Mouse (Mus musculus): ENCODE data around the gene Hcfc1r1. TPM values are rescaled to one million over a fixed set of nuclear protein-coding genes. Genes with fewer than 3 reads are reported as not detected.

The Hcfc1r1 gene
- polyA plus RNA-seq, 1 experiment: 146 TPM

GRCm38 (mm10) chr17:23682530-23682929 is 9.1 kb downstream of the Hcfc1r1 start:
- TF ChIP-seq CTCF (IDR thresholded peaks at IDR 0.05; ENCODE audit: borderline replicate concordance, insufficient read depth, low read length): no peak
- TF ChIP-seq POLR2A (IDR thresholded peaks at IDR 0.05; ENCODE audit: low read depth, low read length): no peak
- Histone ChIP-seq H3K4me1 (ENCODE audit: control insufficient read depth, insufficient read depth, low read length) (no peaks in the 10 kb centered on the region), H3K4me3 (ENCODE audit: insufficient read depth, low read length) (no peak overlapping the region), H3K27ac (ENCODE audit: insufficient read depth, low read length) (no peak overlapping the region)

GRCm38 (mm10) chr17:23683226-23683625 is 9.8 kb downstream of the Hcfc1r1 start:
- H3K4me1 ChIP-seq (ENCODE audit: control insufficient read depth, insufficient read depth, low read length): no peaks in the 10 kb centered on the region
- no peak for TF ChIP-seq POLR2A (IDR thresholded peaks at IDR 0.05; ENCODE audit: low read depth, low read length)
- H3K4me3 ChIP-seq (ENCODE audit: insufficient read depth, low read length): no peak overlapping the region
- no peak overlapping the region for H3K27ac ChIP-seq (ENCODE audit: insufficient read depth, low read length)

GRCm38 (mm10) chr17:23683856-23684672 is 10.7 kb downstream of the Hcfc1r1 start, which contains the start of gene Cldn9:
Gene Cldn9 (minus strand): TSS chr17:23684026.
- TF ChIP-seq CTCF (IDR thresholded peaks at IDR 0.05; ENCODE audit: borderline replicate concordance, insufficient read depth, low read length): no peak
- no peak for TF ChIP-seq POLR2A (IDR thresholded peaks at IDR 0.05; ENCODE audit: low read depth, low read length)
- Histone ChIP-seq H3K4me1 (ENCODE audit: control insufficient read depth, insufficient read depth, low read length) (no peaks in the 10 kb centered on the region), H3K4me3 (ENCODE audit: insufficient read depth, low read length) (no peak within 1 kb of the TSS), H3K27ac (ENCODE audit: insufficient read depth, low read length) (no peak within 1 kb of the TSS)

GRCm38 (mm10) chr17:23694491-23694890 is 21.1 kb downstream of the Hcfc1r1 start:
- no peak overlapping the region for H3K27ac ChIP-seq (ENCODE audit: insufficient read depth, low read length)
- H3K4me1 ChIP-seq (ENCODE audit: control insufficient read depth, insufficient read depth, low read length): peaks cover 6% of the 10 kb centered on the region
- TF ChIP-seq POLR2A (IDR thresholded peaks at IDR 0.05; ENCODE audit: low read depth, low read length) (no peak), CTCF (IDR thresholded peaks at IDR 0.05; ENCODE audit: borderline replicate concordance, insufficient read depth, low read length) (no peak)
- H3K4me3 ChIP-seq (ENCODE audit: insufficient read depth, low read length): no peak overlapping the region

GRCm38 (mm10) chr17:23695801-23696200 is 22.4 kb downstream of the Hcfc1r1 start:
- Histone ChIP-seq H3K4me1 (ENCODE audit: control insufficient read depth, insufficient read depth, low read length) (peaks cover 6% of the 10 kb centered on the region), H3K4me3 (ENCODE audit: insufficient read depth, low read length) (no peak overlapping the region), H3K27ac (ENCODE audit: insufficient read depth, low read length) (no peak overlapping the region)
- TF ChIP-seq CTCF (IDR thresholded peaks at IDR 0.05; ENCODE audit: borderline replicate concordance, insufficient read depth, low read length) (no peak), POLR2A (IDR thresholded peaks at IDR 0.05; ENCODE audit: low read depth, low read length) (no peak)

- H3K4me3 ChIP-seq (ENCODE audit: insufficient read depth, low read length): peak overlapping the region; percentile 44
- no peak for TF ChIP-seq CTCF (IDR thresholded peaks at IDR 0.05; ENCODE audit: borderline replicate concordance, insufficient read depth, low read length)
- no peak for TF ChIP-seq POLR2A (IDR thresholded peaks at IDR 0.05; ENCODE audit: low read depth, low read length)
- H3K27ac ChIP-seq (ENCODE audit: insufficient read depth, low read length): no peak overlapping the region
- peaks cover 6% of the 10 kb centered on the region for H3K4me1 ChIP-seq (ENCODE audit: control insufficient read depth, insufficient read depth, low read length)
Measured at GRCm38 (mm10) chr17:23699131-23700077, 26.0 kb downstream of the Hcfc1r1 start.

- peaks cover 9% of the 10 kb centered on the region for H3K4me1 ChIP-seq (ENCODE audit: control insufficient read depth, insufficient read depth, low read length)
- no peak overlapping the region for H3K27ac ChIP-seq (ENCODE audit: insufficient read depth, low read length)
- TF ChIP-seq POLR2A (IDR thresholded peaks at IDR 0.05; ENCODE audit: low read depth, low read length) (no peak), CTCF (IDR thresholded peaks at IDR 0.05; ENCODE audit: borderline replicate concordance, insufficient read depth, low read length) (peak; percentile 92)
- H3K4me3 ChIP-seq (ENCODE audit: insufficient read depth, low read length): peak overlapping the region; percentile 30; the same call in 1 of the 2 replicates
Measured at GRCm38 (mm10) chr17:23700079-23700478, 26.7 kb downstream of the Hcfc1r1 start.

- peaks cover 5% of the 10 kb centered on the region for H3K4me1 ChIP-seq (ENCODE audit: control insufficient read depth, insufficient read depth, low read length)
- TF ChIP-seq POLR2A (IDR thresholded peaks at IDR 0.05; ENCODE audit: low read depth, low read length): no peak
- no peak for TF ChIP-seq CTCF (IDR thresholded peaks at IDR 0.05; ENCODE audit: borderline replicate concordance, insufficient read depth, low read length)
- H3K27ac ChIP-seq (ENCODE audit: insufficient read depth, low read length): no peak overlapping the region
- no peak overlapping the region for H3K4me3 ChIP-seq (ENCODE audit: insufficient read depth, low read length)
Measured at GRCm38 (mm10) chr17:23703301-23703700, 29.9 kb downstream of the Hcfc1r1 start.

GRCm38 (mm10) chr17:23704741-23705140 is 31.3 kb downstream of the Hcfc1r1 start:
- H3K4me1 ChIP-seq (ENCODE audit: control insufficient read depth, insufficient read depth, low read length): peaks cover 3% of the 10 kb centered on the region; the same call in 1 of the 2 replicates
- H3K27ac ChIP-seq (ENCODE audit: insufficient read depth, low read length): no peak overlapping the region
- H3K4me3 ChIP-seq (ENCODE audit: insufficient read depth, low read length): no peak overlapping the region
- TF ChIP-seq POLR2A (IDR thresholded peaks at IDR 0.05; ENCODE audit: low read depth, low read length) (no peak), CTCF (IDR thresholded peaks at IDR 0.05; ENCODE audit: borderline replicate concordance, insufficient read depth, low read length) (no peak)
